Mouse (Mus musculus) stomach, postnatal 0 days (tissue): ENCODE measurements at regions not wholly inside any gene's neighbourhood (a gene's known extent, or its start where the extent isn't known, plus 50 kb on each side); places are given as distances from the start of the nearest gene placed in this dataset.

Experiments used
- CTCF ChIP-seq: IDR thresholded peaks from 2 replicates; pipeline ENCODE4 v1.5.1; 2016; ENCODE audit warnings: antibody characterized with exemption, low read depth, mild to moderate bottlenecking, moderate library complexity
- EP300 ChIP-seq: optimal IDR thresholded peaks from 2 replicates; pipeline ENCODE3; 2016; ENCODE audit warnings: antibody characterized with exemption

DNA sequence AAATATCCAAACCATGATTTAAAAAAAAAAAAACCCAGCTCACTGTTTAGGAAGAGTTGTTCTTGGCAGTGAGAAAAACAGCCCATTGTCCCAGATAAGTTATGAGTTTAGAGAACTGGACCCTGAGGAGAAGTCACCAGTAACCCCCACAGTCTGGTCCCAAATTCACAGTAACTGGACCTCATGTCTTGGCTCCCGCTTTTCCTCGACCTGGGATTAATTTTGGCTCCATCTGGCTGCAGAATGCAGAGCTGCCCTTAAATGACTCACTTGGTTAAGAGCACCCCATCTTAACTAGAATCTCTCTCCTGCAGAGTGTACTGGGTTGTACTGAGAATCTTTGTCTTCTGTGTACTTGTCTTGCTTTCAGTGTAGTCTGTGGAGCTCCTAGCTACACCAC lies 221.0 kb downstream of the Snx13 start:
- TF ChIP-seq CTCF (0 out of 2 replicates have a peak, but pooled peaks have one; percentile 14), EP300 (no peak)
